Mouse (Mus musculus) myocyte (in vitro differentiated cells): Measurements from ENCODE around the gene Snx1.

ENCODE experiments used
- MAX ChIP-seq: IDR thresholded peaks from one replicate; pipeline ENCODE4 v1.6.1; 2011; ENCODE audit warnings: low read depth, mild to moderate bottlenecking, control low read depth
- MYOG ChIP-seq, 3 experiments: IDR thresholded peaks; one replicate each; pipeline ENCODE4 v1.6.1; 2011; ENCODE audit warnings: control low read depth in 2 of 3, low read depth in 2 of 3, mild to moderate bottlenecking in 2 of 3; ENCODE audit not compliant: insufficient read length in 2 of 3, control insufficient read depth in 1 of 3, insufficient read depth in 1 of 3
- POLR2A ChIP-seq: IDR thresholded peaks from one replicate; pipeline ENCODE4 v1.6.1; 2011; ENCODE audit warnings: low read depth, mild to moderate bottlenecking, control low read depth, moderate library complexity; ENCODE audit not compliant: insufficient read length
- REST ChIP-seq: IDR thresholded peaks from one replicate; pipeline ENCODE4 v1.6.1; 2011; ENCODE audit warnings: mild to moderate bottlenecking, control low read depth, moderate library complexity; ENCODE audit not compliant: insufficient read depth, insufficient read length
- TCF12 ChIP-seq: IDR thresholded peaks from one replicate; pipeline ENCODE4 v1.6.1; 2011; ENCODE audit warnings: mild to moderate bottlenecking, control low read depth; ENCODE audit not compliant: poor library complexity, insufficient read depth, severe bottlenecking
- USF1 ChIP-seq: IDR thresholded peaks from one replicate; pipeline ENCODE4 v1.6.1; 2011; ENCODE audit warnings: low read depth, mild to moderate bottlenecking, control low read depth, moderate library complexity

DNA sequence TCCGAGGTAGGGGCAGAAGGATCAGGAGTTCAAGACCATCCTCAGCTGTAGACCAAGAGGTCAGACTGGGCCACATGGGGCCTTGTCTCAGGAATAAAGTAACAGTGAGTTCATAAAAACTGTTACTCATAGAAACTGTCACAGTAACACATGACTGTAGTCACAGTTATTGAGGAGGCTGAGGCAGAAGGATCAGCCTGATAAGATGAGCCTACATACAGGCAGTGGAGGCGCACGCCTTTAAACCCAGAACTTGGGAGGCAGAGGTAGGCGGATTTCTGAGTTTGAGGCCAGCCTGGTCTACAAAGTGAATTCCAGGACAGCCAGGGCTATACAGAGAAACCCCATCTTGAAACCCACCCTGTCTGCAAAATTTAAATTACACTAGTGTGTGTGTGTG, 6.3 kb downstream of the Snx1 start:
- TF ChIP-seq USF1 (no peak), REST (no peak), MAX (no peak), TCF12 (no peak), MYOG (IDR thresholded peaks at IDR 0.05; ENCODE audit: control insufficient read depth in 1 of 3, insufficient read depth in 1 of 3, insufficient read length in 2 of 3, low read depth in 2 of 3) (no peak), POLR2A (no peak)
